Mouse (Mus musculus) liver, embryonic 15.5 days (tissue): ENCODE results near the gene Serpinb13. TPM values are rescaled to one million over a fixed set of nuclear protein-coding genes. Genes with fewer than 3 reads are reported as not detected.
"Not testable (repeated sequence)": the region's sequence is repeated elsewhere in the genome, so short reads cannot be mapped to it uniquely, and the experiment has no call there.

Experiments used
- ATAC-seq: fragments of 200-750 bp; cut with Nextera tagmentation; 2 replicates; pipeline ENCODE4 v1.8.0; 2017; ENCODE audit warnings: moderate number of reproducible peaks, mild to moderate bottlenecking, moderate library complexity; ENCODE audit not compliant: insufficient read depth
- H3K27ac ChIP-seq: fragments of 300-500 bp; sonication (generic); replicated peaks from 2 replicates; pipeline ENCODE4 v1.5.1; 2015; ENCODE audit warnings: mild to moderate bottlenecking, inconsistent platforms
- H3K27me3 ChIP-seq: fragments of 300-500 bp; sonication (generic); 2 replicates; pipeline ENCODE4 v1.6.1; 2015; ENCODE audit warnings: mild to moderate bottlenecking, inconsistent platforms
- H3K36me3 ChIP-seq: fragments of 300-500 bp; sonication (generic); replicated peaks from 2 replicates; pipeline ENCODE4 v1.6.1; 2015; ENCODE audit warnings: moderate library complexity, mild to moderate bottlenecking, inconsistent platforms
- H3K4me1 ChIP-seq: fragments of 300-500 bp; sonication (generic); replicated peaks from 2 replicates; pipeline ENCODE4 v1.6.1; 2015; ENCODE audit warnings: inconsistent platforms
- H3K4me2 ChIP-seq: fragments of 300-500 bp; sonication (generic); 2 replicates; pipeline ENCODE4 v1.6.1; 2015; ENCODE audit warnings: moderate library complexity, mild to moderate bottlenecking, inconsistent platforms
- H3K4me3 ChIP-seq: fragments of 300-500 bp; sonication (generic); replicated peaks from 2 replicates; pipeline ENCODE4 v1.5.1; 2015; ENCODE audit warnings: mild to moderate bottlenecking, inconsistent platforms
- H3K9ac ChIP-seq: fragments of 300-500 bp; sonication (generic); 2 replicates; pipeline ENCODE4 v1.6.1; 2015; ENCODE audit warnings: moderate library complexity, mild to moderate bottlenecking, inconsistent platforms
- H3K9me3 ChIP-seq: fragments of 300-500 bp; sonication (generic); replicated peaks from 2 replicates; pipeline ENCODE4 v1.6.1; 2016; ENCODE audit warnings: inconsistent platforms
- WGBS: fragments of 180-500 bp; shearing (Covaris S2); methylation state at CpG from one replicate; pipeline ENCODE4 v1.1.7; 2015; ENCODE audit warnings: mixed read lengths; ENCODE audit not compliant: insufficient replicate concordance; 5-methylcytosine and 5-hydroxymethylcytosine counted together
- polyA plus RNA-seq: library from polyadenylated mRNA; unstranded; fragments of >200 nt; fragmentation: Nextera tagmentation; extraction: Ambion mirVana; gene quantifications from 2 replicates; pipeline ENCODE4 v1.2.1, GENCODE M21; 2015

Serpinb13 gene
- polyA plus RNA-seq, 1 experiment from 2014 or later = not detected

DNA sequence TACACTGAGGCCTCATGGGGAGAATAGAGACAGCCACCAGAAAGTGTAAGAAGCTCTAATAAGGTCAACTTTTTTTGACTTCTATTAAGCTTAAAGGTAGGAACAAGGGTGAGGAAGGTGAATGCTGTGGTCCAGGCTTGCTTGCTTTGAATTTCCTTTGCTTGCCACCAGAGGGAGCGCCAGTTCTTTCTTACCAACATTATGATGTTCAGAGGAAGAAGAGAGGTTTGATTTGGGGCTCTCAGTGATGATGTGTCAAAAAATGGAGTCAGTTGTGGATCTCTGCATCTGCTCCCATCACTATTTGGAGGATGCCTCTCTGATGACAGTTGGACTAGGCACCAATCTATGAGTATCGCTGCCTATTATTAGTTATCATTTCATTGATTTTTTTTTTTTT, 33.7 kb downstream of the Serpinb13 start:
- H3K9ac ChIP-seq = no peak overlapping the region
- ATAC-seq = no peak
- no peak overlapping the region for H3K4me2 ChIP-seq
- no peak overlapping the region for H3K27ac ChIP-seq
- WGBS = 38% methylated on average over 2 of the region's 2 CpGs
- no peaks in the 10 kb centered on the region for H3K9me3 ChIP-seq
- H3K4me1 ChIP-seq = no peaks in the 10 kb centered on the region
- no peaks in the 10 kb centered on the region for H3K36me3 ChIP-seq
- H3K4me3 ChIP-seq = no peak overlapping the region
- no peaks in the 10 kb centered on the region for H3K27me3 ChIP-seq

- ATAC-seq = no peak
- H3K36me3 ChIP-seq = no peaks in the 10 kb centered on the region
- no peaks in the 10 kb centered on the region for H3K9me3 ChIP-seq
- no peak overlapping the region for H3K4me3 ChIP-seq
- WGBS = 66% methylated on average over 7 of the region's 7 CpGs
- H3K4me1 ChIP-seq = no peaks in the 10 kb centered on the region
- H3K27me3 ChIP-seq = no peaks in the 10 kb centered on the region
- no peak overlapping the region for H3K4me2 ChIP-seq
- H3K9ac ChIP-seq = no peak overlapping the region
- H3K27ac ChIP-seq = no peak overlapping the region
These were observed 34.4 kb downstream of the Serpinb13 start for GRCm38 (mm10) chr1:107015210-107015609.

DNA sequence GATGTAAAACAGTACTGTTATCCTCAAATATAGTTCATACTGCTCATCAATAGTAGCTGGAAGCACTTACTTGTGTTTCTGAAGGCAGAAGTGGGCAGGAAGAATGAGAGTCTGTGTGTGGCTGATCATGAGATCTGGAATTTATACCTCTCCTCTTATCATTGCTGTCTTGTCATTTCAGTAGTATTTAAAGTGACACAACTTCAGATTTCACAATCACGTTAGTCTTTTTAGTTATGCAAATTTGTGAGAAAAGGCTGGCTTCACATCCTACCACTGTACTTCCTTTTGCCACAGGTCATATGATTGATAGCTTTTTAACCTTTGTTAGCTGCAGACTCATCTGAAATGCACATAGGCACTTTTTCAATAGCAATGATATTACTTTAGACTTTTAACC, 45.1 kb downstream of the Serpinb13 start:
- H3K4me1 ChIP-seq = no peaks in the 10 kb centered on the region
- H3K36me3 ChIP-seq = no peaks in the 10 kb centered on the region
- 32% methylated on average over 1 of the region's 1 CpGs for WGBS
- H3K27me3 ChIP-seq = no peaks in the 10 kb centered on the region
- no peak overlapping the region for H3K4me2 ChIP-seq
- no peaks in the 10 kb centered on the region for H3K9me3 ChIP-seq
- no peak overlapping the region for H3K9ac ChIP-seq
- H3K4me3 ChIP-seq = no peak overlapping the region
- H3K27ac ChIP-seq = no peak overlapping the region
- ATAC-seq = no peak

GRCm38 (mm10) chr1:107034236-107034635, 53.5 kb downstream of the Serpinb13 start:
- 59% methylated on average over 3 of the region's 3 CpGs for WGBS

More at GRCm38 (mm10) chr1:107034236-107034635, 53.5 kb downstream of the Serpinb13 start:
- H3K9me3 ChIP-seq, H3K27me3 ChIP-seq, H3K9ac ChIP-seq, H3K4me1 ChIP-seq, H3K36me3 ChIP-seq, ATAC-seq, H3K4me2 ChIP-seq, H3K4me3 ChIP-seq, H3K27ac ChIP-seq: not testable (repeated sequence)

Other genes starting within 250 kb of the Serpinb13 start
- 3.0 and 3.7 TPM in 2 replicates for gene Kdsr, start 221.3 kb upstream of the Serpinb13 start, polyA plus RNA-seq
- 18.3 and 21.3 TPM in 2 replicates for gene Vps4b, start 184.3 kb upstream of the Serpinb13 start, polyA plus RNA-seq
- gene Serpinb5, start 119.8 kb upstream of the Serpinb13 start, polyA plus RNA-seq = 0.05 TPM in 1 of 2 replicates, not detected in the other
- gene Serpinb12, start 46.5 kb upstream of the Serpinb13 start, polyA plus RNA-seq = 0.07 TPM in 1 of 2 replicates, not detected in the other
- gene Serpinb3a, start 71.3 kb downstream of the Serpinb13 start, polyA plus RNA-seq = not detected in 2 replicates
- gene Serpinb3d, start 102.5 kb downstream of the Serpinb13 start, polyA plus RNA-seq = not detected in 2 replicates